Mouse (Mus musculus) splenic B cell, adult 2 months (primary cell): ENCODE data around the gene Nelfe.
A peak's percentile ranks its signal among the peaks of the same experiment; 100 is the strongest.
"Not testable (repeated sequence)": the region's sequence is repeated elsewhere in the genome, so short reads cannot be mapped to it uniquely, and the experiment has no call there.

Experiments
- DNase-seq: peaks from one replicate; pipeline ENCODE4 v3.0.0-alpha.2; 2011; ENCODE audit warnings: low read depth, low spot score
- H3K27me3 ChIP-seq: 2 replicates; pipeline ENCODE4 v1.6.1; 2012; ENCODE audit warnings: mild to moderate bottlenecking, low read length, moderate library complexity, mixed read lengths; ENCODE audit not compliant: control insufficient read depth, poor library complexity, insufficient read depth, severe bottlenecking
- H3K36me3 ChIP-seq: 2 replicates; pipeline ENCODE4 v1.6.1; 2012; ENCODE audit warnings: mild to moderate bottlenecking, low read length, moderate library complexity, mixed read lengths; ENCODE audit not compliant: control insufficient read depth, poor library complexity, insufficient read depth, severe bottlenecking

Nelfe gene

DNA sequence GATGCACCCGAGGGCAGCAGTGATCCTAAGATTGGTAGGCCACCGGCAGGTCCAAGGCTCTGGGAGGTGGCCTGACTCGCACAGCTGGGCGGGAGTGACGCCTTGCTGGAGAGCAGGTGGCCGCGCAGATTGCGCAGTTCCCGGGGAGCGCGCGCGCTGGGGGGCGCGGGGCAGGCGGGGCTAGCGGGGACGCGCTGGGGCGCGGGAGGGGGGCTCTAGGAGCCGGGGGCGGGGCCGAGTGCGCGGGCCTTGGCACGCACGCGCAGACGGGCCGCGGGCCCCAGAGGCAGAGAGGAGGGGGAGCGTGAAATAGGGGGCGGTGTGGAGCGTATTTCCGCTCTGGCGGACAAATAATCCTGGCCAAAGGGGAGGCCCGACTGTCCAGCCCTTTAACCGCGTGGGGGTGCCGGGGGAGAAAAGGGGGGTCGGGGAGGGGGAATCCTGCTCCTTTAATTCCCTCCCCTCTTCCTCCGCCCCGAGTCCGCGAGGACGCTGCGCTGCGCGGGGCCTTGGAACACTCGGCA lies 43.9 kb downstream of the Nelfe start:
- Histone ChIP-seq H3K27me3 (no peaks in the 10 kb centered on the region), H3K36me3 (no peaks in the 10 kb centered on the region)
- DNase-seq: peak; percentile 94

DNA sequence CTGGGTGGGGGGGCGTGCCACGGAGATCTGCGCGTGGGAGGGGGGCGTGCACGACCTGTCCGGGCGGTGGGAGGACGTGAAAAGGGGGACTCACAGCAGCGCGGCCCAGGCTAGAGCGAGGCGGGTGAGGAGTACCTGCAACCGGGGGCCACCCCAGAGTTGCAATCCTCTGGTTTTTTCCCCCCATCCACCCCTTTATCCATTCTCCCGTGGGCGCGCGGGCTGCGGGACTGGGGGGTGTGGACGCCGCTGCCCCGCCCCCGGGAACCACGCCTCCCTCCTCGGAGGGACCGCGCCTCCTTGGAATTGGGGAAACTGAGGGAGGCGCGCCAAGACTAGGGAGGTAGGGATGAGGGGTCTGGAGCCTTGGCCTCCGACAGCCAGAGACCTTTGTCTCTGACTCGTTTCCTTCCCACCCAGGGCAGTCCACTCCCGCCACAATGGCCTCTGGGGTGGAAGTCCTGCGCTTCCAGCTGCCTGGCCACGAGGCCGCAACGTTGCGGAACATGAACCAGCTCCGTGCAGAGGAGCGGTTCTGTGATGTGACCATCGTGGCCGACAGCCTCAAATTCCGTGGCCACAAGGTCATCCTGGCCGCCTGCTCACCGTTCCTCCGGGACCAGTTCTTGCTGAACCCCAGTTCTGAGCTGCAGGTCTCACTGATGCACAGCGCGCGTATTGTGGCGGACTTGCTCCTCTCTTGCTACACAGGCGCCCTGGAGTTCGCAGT lies 44.8 kb downstream of the Nelfe start:
- Histone ChIP-seq H3K27me3 (no peaks in the 10 kb centered on the region), H3K36me3 (no peaks in the 10 kb centered on the region)
- DNase-seq: peak; percentile 21

- no peak for DNase-seq
- H3K27me3 ChIP-seq: no peaks in the 10 kb centered on the region
These were observed 45.5 kb downstream of the Nelfe start for GRCm38 (mm10) chr17:34895724-34896123.

DNA sequence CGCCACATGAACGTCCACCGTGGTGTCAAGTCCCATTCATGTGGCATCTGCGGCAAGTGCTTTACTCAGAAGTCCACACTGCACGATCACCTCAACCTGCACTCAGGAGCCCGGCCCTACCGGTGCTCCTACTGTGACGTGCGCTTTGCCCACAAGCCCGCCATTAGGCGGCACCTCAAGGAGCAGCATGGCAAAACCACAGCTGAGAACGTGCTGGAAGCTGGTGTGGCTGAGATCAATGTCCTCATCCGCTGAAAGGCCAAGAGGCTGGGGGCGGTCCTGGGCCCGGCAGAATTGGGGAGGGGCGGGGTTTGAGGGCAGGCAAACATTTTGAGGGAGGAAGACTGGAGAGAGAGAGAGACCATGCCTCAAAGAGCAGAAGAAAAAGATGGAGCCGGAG lies 46.2 kb downstream of the Nelfe start:
- no peaks in the 10 kb centered on the region for H3K36me3 ChIP-seq
- H3K27me3 ChIP-seq: no peaks in the 10 kb centered on the region
- no peak for DNase-seq

More at GRCm38 (mm10) chr17:34895724-34896123, 45.5 kb downstream of the Nelfe start:
- no peaks in the 10 kb centered on the region for H3K36me3 ChIP-seq

DNA sequence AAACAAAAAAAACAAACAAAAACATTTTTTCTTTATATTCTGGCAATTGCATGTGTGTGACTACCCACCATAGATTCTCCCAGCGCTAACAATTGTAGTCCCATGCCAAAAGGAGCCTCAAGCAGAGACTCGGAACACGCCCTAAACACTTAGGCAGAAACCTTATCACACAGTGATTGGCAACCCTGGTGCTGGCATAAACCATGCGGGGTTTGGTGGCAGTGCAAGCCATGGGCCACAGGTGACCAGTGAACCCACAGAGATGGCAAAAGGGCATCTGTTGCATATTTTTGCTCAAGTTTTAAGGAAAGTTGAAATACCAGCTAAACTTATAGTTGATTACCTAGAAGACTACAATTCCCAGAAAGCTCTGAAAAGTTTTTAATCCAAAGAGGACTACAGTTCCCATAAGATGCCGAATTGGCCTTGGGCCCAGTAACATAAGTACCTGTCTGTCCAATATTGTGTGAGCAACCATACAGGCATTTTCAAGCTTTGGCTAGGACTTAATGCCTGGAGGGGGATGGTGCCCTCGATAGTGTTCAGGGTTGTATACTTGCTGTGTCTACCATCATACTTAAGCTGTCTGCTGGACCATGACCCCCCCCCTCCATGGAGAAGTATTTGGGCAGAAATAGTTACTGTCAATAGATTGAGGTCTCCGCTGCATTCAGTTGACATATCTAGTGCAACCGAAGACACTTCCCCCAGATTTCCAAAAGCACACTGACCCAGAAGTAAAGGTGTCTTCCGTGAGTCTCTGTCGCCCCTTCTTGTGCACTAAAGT lies 47.4 kb downstream of the Nelfe start:
- Histone ChIP-seq H3K27me3 (no peaks in the 10 kb centered on the region), H3K36me3 (0 out of 2 replicates have a peak, but pooled peaks cover 1% of the 10 kb centered on the region)
- DNase-seq: peak; percentile 20

DNA sequence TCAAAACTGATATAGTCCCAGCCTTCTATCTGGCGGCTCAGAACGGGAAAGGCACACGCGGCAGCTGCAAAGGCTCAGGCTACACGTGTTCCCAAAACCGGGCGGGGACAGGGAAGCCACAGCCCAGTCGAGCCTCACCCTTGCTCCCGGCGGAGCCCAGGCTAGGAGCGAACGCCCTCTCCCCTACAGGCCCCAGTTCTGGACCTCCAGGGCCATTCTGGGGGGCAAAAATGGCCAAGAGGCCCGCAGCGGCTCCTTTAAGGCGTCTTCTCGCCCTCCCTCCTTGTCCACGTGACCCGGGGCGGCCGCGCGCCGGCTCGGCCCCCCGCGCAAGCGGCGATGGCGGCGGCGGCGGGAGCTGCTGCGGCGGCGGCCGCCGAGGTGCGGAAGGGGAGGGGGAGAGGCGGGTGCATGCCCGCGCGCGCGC lies 48.0 kb downstream of the Nelfe start, which contains the start of the genes C2 and Ehmt2:
TSS of gene C2 (minus strand) at position 106 of the 427 bp plus-strand sequence.
TSS of gene Ehmt2 (plus strand) at position 310 of the 427 bp plus-strand sequence.
- 0 out of 2 replicates have a peak, but pooled peaks cover 3% of the 10 kb centered on the region for H3K36me3 ChIP-seq
- peak; percentile 73 for DNase-seq
- no peaks in the 10 kb centered on the region for H3K27me3 ChIP-seq

DNA sequence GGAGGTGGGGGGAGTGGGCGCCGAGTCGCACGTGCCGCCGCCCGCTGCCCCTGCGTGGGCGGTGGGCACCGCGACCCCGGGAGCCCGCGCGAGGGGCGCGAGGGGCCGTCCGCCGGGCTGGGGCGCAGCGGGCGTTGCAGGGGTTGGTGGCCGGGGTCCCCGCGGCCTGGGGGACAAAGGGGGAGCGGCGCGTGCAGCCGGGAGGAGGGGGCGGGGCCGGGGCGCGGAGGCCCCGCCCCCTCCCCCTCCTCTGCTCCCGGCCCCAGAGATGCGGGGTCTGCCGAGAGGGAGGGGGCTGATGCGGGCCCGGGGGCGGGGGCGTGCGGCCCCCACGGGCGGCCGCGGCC lies 48.5 kb downstream of the Nelfe start:
- Histone ChIP-seq H3K27me3 (no peaks in the 10 kb centered on the region), H3K36me3 (0 out of 2 replicates have a peak, but pooled peaks cover 3% of the 10 kb centered on the region)
- peak; percentile 14 for DNase-seq

DNA sequence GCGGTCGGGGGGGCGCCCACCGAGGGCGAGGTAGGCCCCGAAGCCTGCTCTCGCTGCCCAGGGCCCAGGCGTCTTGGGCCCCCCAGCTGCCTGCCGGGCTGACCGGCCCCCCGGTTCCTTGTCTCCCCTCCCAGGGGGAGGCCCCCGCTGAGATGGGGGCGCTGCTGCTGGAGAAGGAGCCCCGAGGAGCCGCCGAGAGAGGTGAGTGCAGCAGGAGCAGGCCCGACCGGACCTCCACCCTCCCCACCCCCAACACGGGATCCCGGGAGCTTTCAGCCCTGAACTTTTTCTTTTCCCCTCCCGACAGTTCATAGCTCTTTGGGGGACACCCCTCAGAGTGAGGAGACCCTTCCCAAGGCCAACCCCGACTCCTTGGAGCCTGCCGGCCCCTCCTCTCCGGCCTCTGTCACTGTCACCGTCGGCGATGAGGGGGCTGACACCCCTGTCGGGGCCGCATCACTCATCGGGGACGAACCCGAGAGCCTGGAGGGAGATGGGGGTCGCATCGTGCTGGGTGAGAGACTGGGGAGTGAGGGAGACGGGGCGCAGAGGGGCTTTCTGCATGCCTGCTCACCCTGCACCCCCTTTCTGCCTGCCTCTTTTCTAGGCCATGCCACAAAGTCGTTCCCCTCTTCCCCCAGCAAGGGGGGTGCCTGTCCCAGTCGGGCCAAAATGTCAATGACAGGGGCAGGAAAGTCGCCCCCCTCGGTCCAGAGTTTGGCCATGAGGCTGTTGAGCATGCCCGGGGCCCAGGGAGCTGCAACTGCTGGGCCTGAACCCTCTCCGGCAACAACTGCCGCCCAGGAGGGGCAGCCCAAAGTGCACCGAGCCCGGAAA lies 49.1 kb downstream of the Nelfe start:
- Histone ChIP-seq H3K36me3 (0 out of 2 replicates have a peak, but pooled peaks cover 3% of the 10 kb centered on the region), H3K27me3 (no peaks in the 10 kb centered on the region)
- DNase-seq: peak; percentile 34

DNA sequence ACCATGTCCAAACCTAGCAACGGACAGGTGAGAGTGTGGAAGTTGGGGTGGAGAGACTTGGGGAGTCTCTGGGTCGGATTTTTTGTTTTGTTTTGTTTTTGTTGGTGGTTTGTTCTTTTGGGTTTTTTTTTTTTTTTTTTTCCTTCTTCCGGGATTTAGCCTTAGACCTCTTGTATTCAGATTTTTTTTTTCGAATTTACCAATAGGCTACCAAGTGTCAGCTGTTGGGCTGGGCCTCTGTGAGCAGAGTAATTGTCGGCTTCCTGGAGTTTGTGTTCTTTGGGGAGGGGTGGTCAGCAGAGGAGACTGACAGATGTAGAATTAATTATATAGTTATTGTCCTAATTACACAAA lies 49.7 kb downstream of the Nelfe start:
- 0 out of 2 replicates have a peak, but pooled peaks cover 3% of the 10 kb centered on the region for H3K36me3 ChIP-seq
- peak; percentile 24 for DNase-seq
- H3K27me3 ChIP-seq: no peaks in the 10 kb centered on the region

DNA sequence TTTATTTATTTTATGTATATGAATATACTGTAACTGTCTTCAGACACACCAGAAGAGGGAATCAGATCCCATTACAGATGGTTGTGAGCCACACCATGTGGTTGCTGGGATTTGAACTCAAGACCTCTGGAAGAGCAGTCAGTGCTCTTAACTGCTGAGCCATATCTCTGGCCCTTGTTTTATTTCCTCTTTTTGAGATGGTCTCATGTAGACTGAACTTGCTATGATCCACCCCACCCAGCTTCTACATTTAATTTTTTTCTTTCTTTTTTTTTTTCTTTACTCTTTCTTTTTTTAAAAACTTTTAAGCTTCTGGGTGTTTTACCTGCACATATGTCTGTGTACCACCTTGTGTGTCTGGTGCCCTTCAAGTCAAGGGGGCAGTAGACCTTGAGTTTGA lies 50.6 kb downstream of the Nelfe start:
- H3K36me3 ChIP-seq, H3K27me3 ChIP-seq: not testable (repeated sequence)
- peak; percentile 35 for DNase-seq

- DNase-seq, H3K36me3 ChIP-seq, H3K27me3 ChIP-seq: not testable (repeated sequence)
These were observed 51.8 kb downstream of the Nelfe start for GRCm38 (mm10) chr17:34901948-34902347.

- Histone ChIP-seq H3K27me3 (no peaks in the 10 kb centered on the region), H3K36me3 (peaks cover 9% of the 10 kb centered on the region)
- DNase-seq: no peak
These were observed 52.7 kb downstream of the Nelfe start for GRCm38 (mm10) chr17:34902895-34903294.
